ENCODE assay signal across 8 mouse cellular contexts in the genomic region with DNA sequence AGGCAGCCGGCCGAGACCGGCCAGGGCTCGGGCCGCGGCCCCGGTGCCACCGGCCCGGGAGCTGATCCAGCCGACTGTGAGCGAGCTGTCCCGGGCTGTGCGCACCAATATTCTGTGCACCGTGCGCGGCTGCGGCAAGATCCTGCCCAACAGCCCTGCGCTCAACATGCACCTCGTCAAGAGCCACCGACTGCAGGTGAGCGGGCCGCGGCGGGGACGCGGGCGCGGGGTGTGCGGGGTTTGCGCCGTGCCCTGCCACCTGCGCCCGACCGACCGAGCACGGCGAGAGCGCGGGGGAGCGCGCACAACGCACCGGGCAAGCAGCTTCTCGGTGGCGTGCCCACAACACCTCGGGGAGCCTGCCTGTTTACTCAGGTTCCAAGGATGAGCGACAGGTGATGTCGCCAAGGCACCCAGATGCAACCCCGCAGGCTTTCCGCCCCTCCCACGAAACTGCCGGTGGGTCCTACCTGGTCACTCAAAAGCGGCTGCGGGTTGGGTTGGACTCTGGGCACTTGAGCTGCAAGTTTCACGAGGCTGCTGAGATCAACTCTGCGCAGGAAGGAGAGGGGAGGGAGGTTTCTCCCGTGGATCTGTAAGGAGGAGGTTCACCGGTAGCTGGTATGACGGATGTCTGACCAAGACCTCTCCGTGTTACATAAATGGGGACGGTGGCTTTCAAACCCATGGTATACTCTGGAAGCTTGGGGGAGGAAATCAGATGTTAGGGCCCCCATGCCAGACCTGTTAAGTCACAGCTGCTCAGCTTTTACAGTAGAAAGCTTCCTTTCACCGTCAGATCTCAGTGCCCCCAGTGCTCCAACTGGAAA. TPM values are rescaled to one million over a fixed set of nuclear protein-coding genes. Genes with fewer than 3 reads are reported as not detected.
DNase-seq lines count a peak whose midpoint lies in the region; ATAC-seq lines count a peak whose summit lies in the region.

No protein-coding gene starts in this region.

- H3K9ac ChIP-seq in midbrain, embryonic 14.5 days (replicated peaks; ENCODE audit: low read length) = peak overlapping the region; percentile 92

- no peaks in the 10 kb centered on the region for H3K27me3 ChIP-seq in midbrain, embryonic 14.5 days (ENCODE audit: control insufficient read depth, insufficient read depth, low read length)
- no peaks in the 10 kb centered on the region for H3K27me3 ChIP-seq in splenic B cell, adult 2 months (ENCODE audit: control insufficient read depth, insufficient read depth, low read length, poor library complexity, severe bottlenecking)

- peaks cover 15% of the 10 kb centered on the region for H3K4me1 ChIP-seq in midbrain, embryonic 14.5 days (ENCODE audit: control insufficient read depth, insufficient read depth, low read length)

- peak; percentile 60 for ATAC-seq in cerebellum, adult (ENCODE audit: insufficient number of reproducible peaks, low FRiP score, low TSS enrichment)
- peak; percentile 46 for ATAC-seq in inflammation-experienced regulatory T-cells, adult 6 months
- peak; percentile 83 for ATAC-seq in midbrain, embryonic 14.5 days (ENCODE audit: low FRiP score, low TSS enrichment)

- WGBS in midbrain, embryonic 14.5 days = under 1% methylated on average over 62 of the region's 62 CpGs

- H3K4me3 ChIP-seq in midbrain, embryonic 14.5 days (replicated peaks; ENCODE audit: low read depth, low read length) = peak overlapping the region; percentile 99

- H3K36me3 ChIP-seq in midbrain, embryonic 14.5 days (ENCODE audit: control insufficient read depth, insufficient read depth, low read length) = 0 out of 2 replicates have a peak, but pooled peaks cover 6% of the 10 kb centered on the region
- H3K36me3 ChIP-seq in splenic B cell, adult 2 months (ENCODE audit: control insufficient read depth, insufficient read depth, low read length, poor library complexity, severe bottlenecking) = no peaks in the 10 kb centered on the region

- H3K4me2 ChIP-seq in midbrain, embryonic 14.5 days (ENCODE audit: low read length) = peak overlapping the region; percentile 96

- no peaks in the 10 kb centered on the region for H3K9me3 ChIP-seq in midbrain, embryonic 14.5 days (ENCODE audit: control insufficient read depth, low read length)

- no peak for DNase-seq in cerebellum, adult 8-10 months
- peak; percentile 56 for DNase-seq in cerebellum, adult 11-12 months
- peak; percentile 30 to 51 for DNase-seq in frontal cortex, adult 2 months (ENCODE audit: extremely low spot score in 1 of 2, low spot score in 1 of 2)
- peak; percentile 13 for DNase-seq in liver
- peak; percentile 48 for DNase-seq in midbrain, embryonic 14.5 days
- DNase-seq in splenic B cell, adult 2 months (ENCODE audit: low read depth, low spot score) = peak; percentile 29

- H3K27ac ChIP-seq in midbrain, embryonic 14.5 days (replicated peaks; ENCODE audit: low read depth, low read length) = peak overlapping the region; percentile 68

RNA-seq across cellular contexts. Expression of gene Atmin, which starts 0.6 kb away (rescaled TPM):
- polyA plus RNA-seq in frontal cortex, adult 2 months (2012; rRNA removed) = 31.6 and 33.1 TPM in 2 replicates
- 1 to 10 TPM; 7.5 to 9.0 (median 7.7) TPM for polyA plus RNA-seq in inflammation-experienced regulatory T-cells, adult 6 months (2017; shearing (Covaris generic))
- 21.2 and 26.3 TPM in 2 replicates for polyA plus RNA-seq in midbrain, embryonic 14.5 days (2014; fragmentation: Nextera tagmentation; extraction: Ambion mirVana)

RNA-seq across cellular contexts. Expression of gene Cenpn, which starts 22.2 kb away (rescaled TPM):
- polyA plus RNA-seq in frontal cortex, adult 2 months (2012; rRNA removed) = 1.7 and 2.1 TPM in 2 replicates
- polyA plus RNA-seq in inflammation-experienced regulatory T-cells, adult 6 months (2017; shearing (Covaris generic)) = 10 to 100 TPM in 1 of 3 experiments, 1 to 10 TPM in 2; 3.3 to 22.4 (median 3.9) TPM
- polyA plus RNA-seq in midbrain, embryonic 14.5 days (2014; fragmentation: Nextera tagmentation; extraction: Ambion mirVana) = 7.0 and 11.8 TPM in 2 replicates

RNA-seq across cellular contexts. Expression of gene Cmc2, which starts 22.5 kb away (rescaled TPM):
- 18.6 and 19.8 TPM in 2 replicates for polyA plus RNA-seq in frontal cortex, adult 2 months (2012; rRNA removed)
- 10 to 100 TPM; 23.1 to 79.6 (median 36.6) TPM for polyA plus RNA-seq in inflammation-experienced regulatory T-cells, adult 6 months (2017; shearing (Covaris generic))
- polyA plus RNA-seq in midbrain, embryonic 14.5 days (2014; fragmentation: Nextera tagmentation; extraction: Ambion mirVana) = 26.2 and 30.5 TPM in 2 replicates

RNA-seq across cellular contexts. Expression of gene 1700030J22Rik, which starts 35.0 kb away (rescaled TPM):
- 5.8 and 6.0 TPM in 2 replicates for polyA plus RNA-seq in frontal cortex, adult 2 months (2012; rRNA removed)
- under 1 TPM in 1 of 3 experiments, not detected in 2; 0.25 TPM for polyA plus RNA-seq in inflammation-experienced regulatory T-cells, adult 6 months (2017; shearing (Covaris generic))
- polyA plus RNA-seq in midbrain, embryonic 14.5 days (2014; fragmentation: Nextera tagmentation; extraction: Ambion mirVana) = 5.6 and 6.3 TPM in 2 replicates

RNA-seq across cellular contexts. Expression of gene Gcsh, which starts 49.6 kb away (rescaled TPM):
- 96.3 and 97.9 TPM in 2 replicates for polyA plus RNA-seq in frontal cortex, adult 2 months (2012; rRNA removed)
- 10 to 100 TPM; 23.8 to 29.5 (median 24.6) TPM for polyA plus RNA-seq in inflammation-experienced regulatory T-cells, adult 6 months (2017; shearing (Covaris generic))
- polyA plus RNA-seq in midbrain, embryonic 14.5 days (2014; fragmentation: Nextera tagmentation; extraction: Ambion mirVana) = 82.2 and 87.5 TPM in 2 replicates
